Mouse (Mus musculus): ENCODE results near the gene Il12a.

Gene Il12a

GRCm38 (mm10) chr3:68686852-68687560, 3.4 kb upstream of the Il12a start:
- no peak for DNase-seq

GRCm38 (mm10) chr3:68689346-68689745, 1.1 kb upstream of the Il12a start:
- no peak for DNase-seq

- DNase-seq = peak; percentile 79 to 81
These were observed 795 bp downstream of the Il12a start for GRCm38 (mm10) chr3:68691100-68691778.

- peak; percentile 53 to 55 for DNase-seq
These were observed 1.6 kb downstream of the Il12a start for GRCm38 (mm10) chr3:68691938-68692599.

- DNase-seq = peak in 1 of 2 experiments; percentile 16
These were observed 2.3 kb downstream of the Il12a start for GRCm38 (mm10) chr3:68692600-68693225.

DNA sequence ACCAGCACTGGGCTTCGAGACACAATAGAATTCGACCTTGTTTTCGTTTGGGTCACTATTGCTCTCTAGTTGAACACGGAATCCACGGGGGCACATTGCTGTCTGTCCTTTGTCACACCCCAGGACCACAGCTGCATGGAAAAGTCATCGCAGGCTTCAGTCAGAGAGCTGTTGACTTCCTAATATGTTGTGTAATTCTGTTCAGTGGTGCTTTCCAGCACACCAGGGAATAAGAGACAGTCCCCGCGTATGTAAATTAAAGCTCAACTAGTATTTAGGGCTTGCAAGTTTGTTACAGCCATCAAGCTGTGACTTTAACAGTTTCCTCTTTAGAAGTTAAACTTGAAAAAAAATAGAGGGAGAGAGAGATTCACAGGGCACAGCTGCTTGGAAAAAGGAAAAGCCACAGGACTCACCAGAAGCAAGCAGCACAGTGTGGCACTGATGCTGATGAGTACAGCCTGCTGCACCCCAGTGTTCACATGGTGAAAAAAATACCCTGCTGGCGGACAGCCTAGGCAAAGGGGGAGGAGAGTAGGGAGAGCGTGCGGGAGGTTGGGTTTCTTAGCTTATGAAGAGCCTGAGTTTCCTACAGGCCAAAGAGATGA, 3.1 kb downstream of the Il12a start:
- DNase-seq = peak; percentile 67 to 71

DNA sequence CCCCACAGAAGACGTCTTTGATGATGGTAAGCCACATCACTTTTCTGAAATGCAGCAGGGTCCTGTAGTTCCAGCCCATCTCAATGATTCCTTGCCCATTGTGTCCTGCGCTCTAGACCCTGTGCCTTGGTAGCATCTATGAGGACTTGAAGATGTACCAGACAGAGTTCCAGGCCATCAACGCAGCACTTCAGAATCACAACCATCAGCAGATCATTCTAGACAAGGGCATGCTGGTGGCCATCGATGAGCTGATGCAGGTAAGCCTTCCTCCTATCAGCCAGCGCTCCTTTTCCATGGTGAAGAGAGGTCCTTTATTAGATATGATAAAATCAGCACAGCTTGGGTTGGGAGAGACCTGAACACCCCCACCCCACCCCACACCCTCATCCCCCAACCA, 4.9 kb downstream of the Il12a start:
- no peak for DNase-seq

- no peak for DNase-seq
These were observed 6.2 kb downstream of the Il12a start for GRCm38 (mm10) chr3:68696495-68697200.

DNA sequence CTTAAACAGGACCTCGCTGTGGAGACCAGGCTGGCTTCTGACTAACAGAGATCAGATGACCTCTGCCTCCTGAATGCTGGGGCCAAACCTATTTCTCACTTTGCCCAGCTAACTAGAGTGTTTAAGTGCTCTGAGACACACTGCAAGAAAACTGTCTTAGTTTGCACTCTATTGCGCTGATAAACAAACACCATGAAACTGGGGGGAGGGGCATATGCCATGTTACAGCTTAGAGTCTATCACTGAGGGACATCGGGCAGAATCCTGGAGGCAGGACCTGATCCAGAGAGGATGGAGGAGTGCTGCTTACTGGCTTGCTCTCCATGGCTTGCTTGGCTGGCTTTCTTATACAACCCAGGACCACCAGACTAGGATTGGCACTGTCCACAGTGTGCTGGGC, 8.2 kb downstream of the Il12a start:
- DNase-seq = no peak

DNA sequence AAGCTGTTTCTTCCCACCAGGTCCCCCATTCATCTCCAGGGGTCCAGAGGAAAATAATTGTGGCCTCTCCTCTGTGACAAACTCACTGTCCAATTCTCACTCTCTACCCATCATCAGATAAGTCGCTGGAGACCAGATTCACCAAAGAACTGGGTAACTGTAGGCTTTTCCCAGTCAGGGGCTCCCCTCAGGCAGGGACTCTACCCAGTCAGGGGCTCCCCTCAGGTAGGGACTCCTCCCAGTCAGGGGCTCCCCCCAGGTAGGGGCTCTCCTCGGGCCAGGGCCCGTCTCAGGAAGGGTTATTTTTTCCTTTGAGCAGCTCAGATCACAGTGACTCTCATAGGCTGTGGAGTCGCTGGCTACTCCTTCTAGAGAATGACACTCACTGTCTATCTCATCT, 9.6 kb downstream of the Il12a start:
- DNase-seq = no peak

DNA sequence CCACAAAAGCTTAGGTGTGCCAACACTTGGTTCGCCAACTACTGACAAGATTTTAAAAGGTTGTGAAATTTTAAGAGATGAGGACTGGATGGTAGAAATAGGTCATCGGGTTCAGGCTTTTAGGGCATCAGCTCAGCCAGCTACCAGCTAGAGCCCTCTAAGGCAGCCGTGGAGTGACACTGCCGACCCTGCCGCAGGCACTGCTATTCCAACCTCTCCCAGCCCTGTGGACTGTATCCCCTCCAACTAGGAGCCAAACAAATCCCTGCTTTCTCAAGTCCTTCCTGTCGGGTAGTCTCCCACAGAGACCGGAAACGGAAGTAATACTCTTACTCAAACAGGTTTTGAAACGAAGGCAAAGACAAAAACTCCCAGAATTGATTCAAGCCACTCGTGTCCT, 15.9 kb downstream of the Il12a start:
- no peak for DNase-seq

DNA sequence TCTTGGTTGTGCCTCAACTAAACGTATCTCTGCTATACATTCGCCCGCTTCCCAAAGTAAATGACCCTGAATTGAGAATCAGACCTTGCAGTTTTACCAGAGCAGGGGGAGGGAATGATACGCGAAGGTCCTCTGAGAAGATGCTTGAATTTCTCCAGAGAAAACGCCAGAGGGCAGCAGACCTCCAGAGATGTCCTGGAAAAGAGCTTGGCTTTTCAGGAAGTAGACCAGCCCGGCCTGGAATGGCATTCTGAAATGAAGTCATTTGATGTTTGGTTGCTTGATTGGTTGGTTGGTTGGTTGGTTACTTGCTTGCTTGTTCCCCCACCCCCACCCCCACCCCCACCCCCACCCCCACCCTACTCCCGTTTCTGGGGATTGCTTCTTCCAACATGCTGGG, 17.8 kb downstream of the Il12a start:
- DNase-seq = peak in 1 of 2 experiments; percentile 47

DNA sequence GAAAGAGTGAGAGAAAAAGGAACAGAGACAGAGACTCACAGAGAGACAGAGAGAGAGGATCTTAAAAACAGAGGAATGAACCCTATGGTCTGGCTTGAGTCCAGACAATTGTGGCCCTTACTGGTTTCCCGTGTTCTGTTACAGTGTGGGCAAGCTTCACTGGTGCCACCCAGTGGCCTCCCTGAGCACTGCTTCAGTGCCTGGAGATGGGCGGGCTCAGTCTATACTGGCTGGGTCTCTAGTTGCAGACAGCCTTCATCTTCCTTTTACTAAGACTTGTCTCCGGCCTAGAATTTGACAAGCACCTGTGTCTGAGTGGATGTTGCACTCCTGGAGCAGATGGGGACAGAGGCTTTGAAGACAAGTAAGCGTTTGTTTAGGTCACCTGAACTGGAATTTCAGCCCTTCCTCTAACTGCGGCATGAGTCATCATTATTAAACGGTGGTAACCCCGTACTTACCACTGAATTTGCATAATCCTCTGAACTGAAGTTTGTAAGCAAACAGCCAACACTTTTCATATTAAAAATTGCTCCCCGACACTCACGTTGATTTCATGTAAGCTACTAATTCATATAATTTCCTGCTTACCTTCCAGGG, 18.9 kb downstream of the Il12a start:
- DNase-seq = peak; percentile 85

DNA sequence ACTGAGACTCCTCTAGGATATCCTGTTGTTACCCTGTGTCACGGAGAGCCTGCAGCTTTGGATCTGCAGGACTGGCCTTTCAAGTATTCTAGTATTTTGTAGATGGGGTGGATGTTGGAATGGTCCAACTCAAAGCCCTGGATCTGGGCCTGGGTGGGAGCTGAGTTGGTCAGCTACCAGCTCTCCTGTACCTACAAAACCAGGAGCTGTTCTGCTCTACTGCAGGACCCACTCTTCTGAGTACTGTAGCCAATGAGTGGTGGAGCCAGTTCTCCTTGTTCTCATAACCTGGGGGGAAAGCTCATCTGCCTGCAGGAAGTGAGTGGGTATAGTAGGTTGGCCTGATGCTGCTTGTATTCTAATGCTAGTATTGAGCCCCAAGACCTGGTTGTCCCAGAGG, 20.0 kb downstream of the Il12a start:
- DNase-seq = no peak

DNA sequence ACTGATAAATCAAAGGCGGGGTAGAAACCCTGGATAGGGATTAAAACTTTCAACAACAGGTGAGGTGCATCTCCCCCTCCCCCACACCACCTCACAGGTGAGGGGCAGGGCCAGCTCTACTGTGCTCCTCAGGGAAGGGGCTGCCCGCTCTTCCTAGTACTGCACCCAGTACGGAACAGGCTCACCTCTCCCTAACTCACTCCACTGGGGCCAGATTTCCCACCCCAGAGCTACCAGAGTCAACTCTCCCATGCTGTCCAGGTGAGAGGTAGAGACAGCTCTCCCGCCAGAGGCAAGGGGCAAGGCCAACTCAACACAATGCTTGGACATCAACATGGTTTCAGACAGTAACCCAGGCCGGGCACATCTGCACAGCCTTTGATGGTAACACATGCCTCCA, 21.1 kb downstream of the Il12a start:
- no peak for DNase-seq

GRCm38 (mm10) chr3:68713550-68713949, 23.1 kb downstream of the Il12a start:
- peak; percentile 69 to 72 for DNase-seq

DNA sequence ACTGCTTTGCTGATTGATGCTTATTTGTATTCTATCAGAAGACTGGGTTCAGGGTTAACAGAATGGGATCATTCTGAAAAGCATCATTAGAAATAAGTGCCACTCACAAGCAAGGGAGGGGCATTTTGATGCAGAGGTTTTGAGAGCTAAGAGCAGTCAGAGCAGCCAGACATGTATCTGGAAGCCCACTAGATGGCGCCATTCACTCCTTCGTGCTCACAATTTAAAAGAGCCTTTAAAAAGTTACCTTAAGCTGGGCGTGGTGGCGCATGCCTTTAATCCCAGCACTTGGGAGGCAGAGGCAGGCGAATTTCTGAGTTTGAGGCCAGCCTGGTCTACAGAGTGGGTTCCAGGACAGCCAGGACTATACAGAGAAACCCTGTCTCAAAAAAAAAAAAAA, 26.9 kb downstream of the Il12a start:
- peak; percentile 78 to 81 for DNase-seq

GRCm38 (mm10) chr3:68719229-68719819, 28.9 kb downstream of the Il12a start:
- DNase-seq = no peak

- peak; percentile 58 to 66 for DNase-seq
These were observed 29.8 kb downstream of the Il12a start for GRCm38 (mm10) chr3:68720258-68720657.

DNA sequence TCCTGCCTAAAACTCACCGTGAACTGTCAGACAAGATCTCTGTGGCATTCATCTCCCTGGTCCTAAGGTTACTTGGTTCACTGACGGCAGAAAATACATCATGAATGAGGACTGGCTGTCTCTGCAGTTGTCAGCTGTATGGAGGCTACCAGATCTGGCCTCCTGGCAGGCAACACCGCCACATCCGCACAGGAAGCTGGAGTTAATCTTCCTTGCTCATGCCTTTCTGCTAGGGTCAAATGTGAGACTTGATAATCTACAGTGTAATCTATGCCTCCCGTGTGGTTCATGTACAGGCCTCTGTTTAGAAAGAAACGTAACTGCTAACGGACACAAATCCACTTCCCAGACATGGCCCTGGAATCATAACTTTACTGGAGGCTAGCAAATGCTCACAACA, 51.5 kb downstream of the Il12a start:
- DNase-seq = no peak

DNA sequence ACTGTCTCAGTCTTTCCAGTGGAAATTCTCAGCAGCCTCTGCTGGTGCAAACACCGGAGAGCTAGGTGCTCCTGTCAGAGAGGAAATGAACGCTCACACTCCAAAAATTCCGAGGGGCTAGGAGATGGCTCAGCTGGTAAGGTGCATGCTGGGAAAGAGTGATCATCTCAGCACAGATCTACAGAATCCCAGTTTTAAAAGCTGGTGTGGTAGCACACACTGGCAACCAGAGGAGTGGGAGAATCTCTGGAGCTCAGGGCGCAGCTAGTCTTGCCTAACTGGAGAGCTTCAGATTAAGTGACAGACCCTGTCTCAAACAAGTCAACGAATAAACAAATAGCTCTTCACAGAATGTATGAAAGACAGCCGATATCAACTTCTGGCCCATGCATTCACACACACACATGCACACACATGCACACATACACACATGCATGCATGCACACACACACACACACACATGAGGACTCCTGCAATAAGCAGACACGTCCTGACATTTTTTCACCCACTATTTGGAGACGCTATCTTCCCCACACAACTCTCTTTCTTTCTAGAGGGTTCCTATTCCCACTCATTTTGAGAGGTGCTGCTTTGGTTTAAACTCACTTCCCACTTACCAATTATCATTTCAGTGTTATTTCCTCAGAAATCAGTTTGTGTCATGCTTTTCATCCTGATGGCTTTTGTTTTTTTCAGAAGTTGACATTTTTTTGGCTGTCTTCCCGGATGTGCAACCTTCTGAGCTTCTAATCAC, 52.5 kb downstream of the Il12a start:
- DNase-seq = no peak

All from B cell, adult 2 months (primary cell).